Mouse (Mus musculus): Measurements from ENCODE around the gene Zdhhc6.

Gene Zdhhc6

GRCm38 (mm10) chr19:55257656-55258375 is 58.0 kb downstream of the Zdhhc6 start:
- peak; percentile 27 for DNase-seq (ENCODE audit: low spot score)

- no peak for DNase-seq (ENCODE audit: low spot score)
Measured at GRCm38 (mm10) chr19:55256156-55256555, 59.7 kb downstream of the Zdhhc6 start.

GRCm38 (mm10) chr19:55254513-55255016 is 61.3 kb downstream of the Zdhhc6 start:
- DNase-seq (ENCODE audit: low spot score) = peak; percentile 45

- DNase-seq (ENCODE audit: low spot score) = peak; percentile 82
Measured at GRCm38 (mm10) chr19:55253570-55254441, 62.0 kb downstream of the Zdhhc6 start.

DNA sequence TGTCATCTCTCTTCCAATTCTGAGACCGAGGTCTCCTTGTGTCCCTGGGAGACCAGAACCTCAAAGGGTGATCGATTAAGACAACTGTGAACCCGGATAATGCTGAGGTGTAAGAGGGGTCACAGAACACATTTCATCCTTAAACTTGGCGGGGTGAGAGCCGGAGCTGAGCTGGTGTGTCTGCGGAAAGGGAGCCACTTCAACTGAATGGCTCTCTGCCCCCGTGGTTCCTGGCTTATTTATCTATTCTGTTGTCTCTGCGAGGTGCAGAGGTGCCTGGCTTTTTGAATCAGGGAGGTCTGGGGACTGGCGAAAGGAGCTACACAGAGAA is 62.6 kb downstream of the Zdhhc6 start:
- DNase-seq (ENCODE audit: low spot score) = no peak

DNA sequence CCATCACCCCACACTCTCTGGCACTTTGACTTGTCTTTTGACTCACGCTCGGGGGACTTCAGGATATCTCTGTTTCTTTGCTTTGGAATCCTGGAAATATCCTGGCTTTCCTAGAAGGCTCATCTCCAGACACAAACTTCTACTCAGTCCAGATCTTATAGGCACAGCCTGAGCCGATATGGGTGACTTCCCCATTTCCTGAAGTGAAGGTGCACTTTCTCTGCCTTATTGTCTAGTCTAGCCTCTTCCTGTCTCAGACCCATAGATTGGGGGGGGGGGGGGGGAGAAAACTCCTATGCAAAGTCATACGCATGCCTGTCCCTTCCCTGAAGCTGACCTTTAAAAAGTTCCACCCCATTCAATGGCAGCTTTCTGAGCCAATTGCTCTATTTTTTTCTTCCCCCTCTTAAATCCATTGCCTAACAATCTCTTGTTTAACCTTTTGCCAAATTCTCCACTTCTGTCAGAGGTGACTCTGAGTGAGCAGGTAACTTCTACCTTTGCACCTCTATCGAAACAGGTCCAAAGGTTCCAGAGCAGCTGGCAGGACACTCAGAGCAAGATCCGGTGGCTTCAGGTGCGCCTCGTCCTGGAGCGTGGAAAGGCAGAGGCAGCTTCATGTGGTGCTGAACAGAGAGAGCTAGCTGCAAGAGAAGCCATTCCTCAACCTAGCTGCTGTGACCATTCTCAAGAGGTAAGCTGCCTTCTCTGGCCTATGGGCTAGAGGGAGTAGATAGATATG is 64.3 kb downstream of the Zdhhc6 start, which contains the start of gene Acsl5:
Gene Acsl5 (plus strand): TSS at position 556 of the 742 bp plus-strand sequence.
- no peak for DNase-seq (ENCODE audit: low spot score)

DNA sequence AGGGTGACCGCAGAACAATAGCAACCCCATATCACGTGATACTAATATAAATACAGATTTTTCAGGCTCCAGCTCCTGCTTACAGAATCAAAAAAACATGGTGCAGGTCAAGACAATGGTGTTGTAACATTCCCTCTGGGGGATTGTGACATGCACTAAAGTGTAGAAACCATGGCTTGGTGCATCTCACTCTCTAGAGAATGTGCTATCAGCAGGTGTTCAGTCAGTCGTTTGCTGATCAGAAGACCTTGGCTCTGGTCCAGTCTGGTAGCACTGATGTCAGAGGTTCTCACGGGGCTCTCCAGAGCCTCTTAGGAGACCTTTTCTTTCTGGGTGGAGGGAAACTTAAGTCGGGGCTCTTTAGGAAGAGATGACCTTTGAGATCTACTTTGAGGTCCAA is 65.4 kb downstream of the Zdhhc6 start:
- peak; percentile 37 for DNase-seq (ENCODE audit: low spot score)

- no peak for DNase-seq (ENCODE audit: low spot score)
Measured at GRCm38 (mm10) chr19:55247991-55248520, 67.8 kb downstream of the Zdhhc6 start.

- no peak for DNase-seq (ENCODE audit: low spot score)
Measured at GRCm38 (mm10) chr19:55247563-55247962, 68.3 kb downstream of the Zdhhc6 start.

DNA sequence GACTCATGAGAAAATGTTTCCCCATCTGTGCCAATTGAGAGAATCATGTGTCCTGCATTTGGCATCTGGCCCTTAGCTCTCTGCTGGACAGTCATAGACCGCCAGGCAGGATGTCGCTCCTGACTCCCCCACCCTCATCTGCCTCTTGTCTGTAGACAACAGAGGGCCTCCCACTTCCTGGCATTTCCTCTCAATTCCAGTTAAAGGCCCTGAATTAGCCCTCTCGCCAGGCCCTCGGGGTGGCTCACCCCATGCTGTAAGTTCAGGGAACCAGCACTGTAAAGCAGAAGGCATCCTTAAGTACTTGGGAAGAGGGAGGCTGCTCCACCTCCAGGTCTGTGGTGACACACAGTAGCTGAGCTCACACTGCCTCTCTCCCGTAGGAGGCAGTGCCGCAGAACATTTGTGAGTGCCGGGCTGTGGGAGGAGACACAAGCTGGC is 71.0 kb downstream of the Zdhhc6 start:
- DNase-seq (ENCODE audit: low spot score) = peak; percentile 89

- DNase-seq (ENCODE audit: low spot score) = no peak
Measured at GRCm38 (mm10) chr19:55241186-55241645, 74.6 kb downstream of the Zdhhc6 start, which contains the start of gene Gucy2g. Gucy2g (minus strand) TSS chr19:55241236.

GRCm38 (mm10) chr19:55239766-55240426 is 75.9 kb downstream of the Zdhhc6 start:
- DNase-seq (ENCODE audit: low spot score) = no peak

GRCm38 (mm10) chr19:55236564-55236963 is 79.3 kb downstream of the Zdhhc6 start:
- DNase-seq (ENCODE audit: low spot score) = no peak

- no peak for DNase-seq (ENCODE audit: low spot score)
Measured at GRCm38 (mm10) chr19:55236026-55236425, 79.8 kb downstream of the Zdhhc6 start.

DNA sequence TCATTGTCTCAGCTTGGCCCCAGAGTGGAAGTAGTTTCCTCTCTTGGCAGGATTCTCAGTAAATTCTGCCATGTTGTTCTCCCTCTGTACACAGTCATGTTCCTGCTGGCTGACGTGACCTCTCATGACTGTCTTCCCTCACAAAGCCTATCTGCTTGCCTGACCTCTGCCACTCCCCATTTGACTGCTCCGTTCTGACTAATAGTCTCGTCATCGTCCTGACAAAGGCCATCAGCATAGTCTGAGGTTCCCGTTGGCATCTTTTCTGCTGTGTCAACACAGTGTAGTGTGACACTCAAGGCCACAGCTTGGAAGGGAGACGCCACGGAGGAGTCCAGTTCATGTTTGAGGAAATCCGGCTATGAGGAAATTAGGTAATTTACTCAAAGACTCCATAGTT is 83.7 kb downstream of the Zdhhc6 start:
- peak; percentile 92 for DNase-seq (ENCODE audit: low spot score)

DNA sequence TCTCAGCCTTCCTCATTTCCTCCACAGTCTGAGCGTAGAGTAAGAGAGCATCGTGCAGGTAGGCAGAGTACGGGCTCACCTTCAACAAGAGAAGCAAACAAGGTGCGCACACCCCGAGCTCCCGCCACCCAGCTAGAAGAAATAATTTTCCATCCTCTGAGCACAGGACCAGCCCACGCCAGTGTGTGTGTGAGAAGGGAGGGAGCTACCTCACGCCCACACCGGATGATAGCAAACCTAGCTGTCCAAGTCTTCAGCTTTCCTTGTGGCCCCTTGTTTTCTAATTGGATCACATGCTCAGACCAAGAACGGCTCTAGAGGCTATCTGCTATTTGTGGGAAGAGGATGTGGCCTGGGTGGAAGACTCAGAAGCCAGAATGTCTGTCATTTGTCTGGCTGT is 84.8 kb downstream of the Zdhhc6 start:
- no peak for DNase-seq (ENCODE audit: low spot score)

DNA sequence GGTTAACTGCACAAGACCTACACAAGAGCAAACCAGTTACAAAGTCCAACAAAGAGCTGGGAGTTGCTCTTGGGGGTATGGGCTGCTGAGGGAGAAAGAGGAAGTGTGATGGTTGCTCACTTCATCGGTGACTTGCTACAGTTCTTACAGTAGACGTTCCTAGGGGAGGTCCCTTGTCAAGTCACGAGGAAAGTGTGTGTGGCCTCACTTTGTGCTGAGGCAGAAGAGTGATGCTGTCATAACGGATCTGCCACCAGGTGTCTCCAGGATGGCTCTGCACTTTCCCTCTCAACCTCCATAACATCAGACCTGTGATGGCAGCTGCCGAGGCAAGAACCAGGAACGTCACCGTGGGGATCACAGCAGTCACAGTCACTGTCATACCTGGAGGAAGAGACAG is 88.7 kb downstream of the Zdhhc6 start:
- no peak for DNase-seq (ENCODE audit: low spot score)

- DNase-seq (ENCODE audit: low spot score) = no peak
Measured at GRCm38 (mm10) chr19:55226621-55227020, 89.2 kb downstream of the Zdhhc6 start.

- DNase-seq (ENCODE audit: low spot score) = no peak
Measured at GRCm38 (mm10) chr19:55222268-55222667, 93.6 kb downstream of the Zdhhc6 start.
